Mouse (Mus musculus): ENCODE data around the gene Krtap9-5.

Gene Krtap9-5

DNA sequence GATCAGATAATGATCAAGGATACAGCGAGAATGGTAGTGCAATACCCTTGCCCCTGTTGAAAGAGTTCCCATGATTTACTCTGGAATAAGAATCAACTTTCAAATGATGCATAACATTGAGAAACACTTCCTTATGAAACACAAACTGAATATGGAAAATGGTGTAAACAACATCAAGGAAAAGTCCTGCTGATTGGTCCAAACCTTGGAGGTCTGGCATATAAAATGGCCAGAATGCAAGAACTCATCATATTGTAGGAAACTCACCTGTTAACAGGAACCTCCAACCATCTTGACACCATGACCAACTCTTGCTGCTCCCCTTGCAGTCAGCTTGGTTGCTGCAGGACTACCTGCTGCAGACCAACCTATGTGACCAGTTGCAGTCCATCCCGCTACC is at the start of gene Krtap9-5:
Krtap9-5 (plus strand) TSS at position 301 of the 400 bp plus-strand sequence.
- no peak for ATAC-seq (ENCODE audit: low TSS enrichment)

DNA sequence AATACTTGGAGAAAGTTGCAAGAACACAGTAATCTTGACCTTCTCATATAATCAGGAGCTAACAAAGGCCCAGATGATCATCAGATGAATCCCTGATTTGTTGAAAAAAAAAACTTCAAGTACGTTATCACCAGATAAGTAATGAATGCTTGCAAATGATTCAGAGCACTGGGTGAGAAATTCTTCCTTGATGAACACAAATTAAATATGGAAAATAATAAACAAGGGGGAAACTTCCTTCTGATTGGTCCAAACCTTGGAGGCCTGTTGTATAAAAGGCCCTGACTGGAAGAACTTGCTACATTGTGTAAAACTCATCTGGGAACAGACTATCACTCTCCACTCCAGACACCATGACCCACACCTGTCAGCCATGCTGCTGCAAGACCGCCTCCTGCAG is 40.7 kb upstream of the Krtap9-5 start, which contains the start of gene Krtap31-1:
Krtap31-1 (plus strand) TSS at position 301 of the 400 bp plus-strand sequence.
- ATAC-seq (ENCODE audit: low TSS enrichment), result no peak

DNA sequence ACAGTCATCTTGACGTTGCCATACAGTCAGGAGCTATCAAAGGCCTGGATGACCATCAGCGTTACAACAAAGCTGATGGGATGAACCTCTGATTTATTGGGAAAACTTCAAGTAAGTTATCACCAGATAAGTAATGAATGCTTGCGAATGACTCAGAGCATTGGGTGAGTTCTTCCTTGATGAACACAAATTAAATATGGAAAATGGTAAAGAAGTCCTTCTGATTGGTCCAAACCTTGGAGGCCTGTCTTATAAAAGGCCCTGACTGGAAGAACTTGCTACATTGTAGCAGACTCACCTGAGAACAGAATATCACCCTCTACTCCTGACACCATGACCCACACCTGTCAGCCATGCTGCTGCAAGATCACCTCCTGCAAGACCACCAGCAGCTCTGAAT is 33.8 kb upstream of the Krtap9-5 start, which contains the start of gene Gm11565:
Gm11565 (plus strand) TSS at position 301 of the 400 bp plus-strand sequence.
- ATAC-seq (ENCODE audit: low TSS enrichment), result no peak

DNA sequence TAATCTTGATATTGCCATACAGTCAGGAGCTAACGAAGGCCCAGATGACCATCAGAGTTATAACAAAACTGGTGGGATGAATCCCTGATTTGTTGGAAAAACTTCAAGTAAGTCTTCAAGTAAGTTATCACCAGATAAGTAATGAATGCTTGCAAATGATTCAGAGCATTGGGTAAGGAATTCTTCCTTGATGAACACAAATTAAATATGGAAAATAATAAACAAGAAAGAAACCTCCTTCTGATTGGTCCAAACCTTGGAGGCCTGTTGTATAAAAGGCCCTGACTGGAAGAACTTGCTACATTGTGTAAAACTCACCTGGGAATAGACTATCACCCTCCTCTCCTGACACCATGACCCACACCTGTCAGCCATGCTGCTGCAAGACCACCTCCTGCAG is 12.3 kb upstream of the Krtap9-5 start, which contains the start of gene Krtap31-2:
Krtap31-2 (plus strand) TSS at position 301 of the 400 bp plus-strand sequence.
- no peak for ATAC-seq (ENCODE audit: low TSS enrichment)

DNA sequence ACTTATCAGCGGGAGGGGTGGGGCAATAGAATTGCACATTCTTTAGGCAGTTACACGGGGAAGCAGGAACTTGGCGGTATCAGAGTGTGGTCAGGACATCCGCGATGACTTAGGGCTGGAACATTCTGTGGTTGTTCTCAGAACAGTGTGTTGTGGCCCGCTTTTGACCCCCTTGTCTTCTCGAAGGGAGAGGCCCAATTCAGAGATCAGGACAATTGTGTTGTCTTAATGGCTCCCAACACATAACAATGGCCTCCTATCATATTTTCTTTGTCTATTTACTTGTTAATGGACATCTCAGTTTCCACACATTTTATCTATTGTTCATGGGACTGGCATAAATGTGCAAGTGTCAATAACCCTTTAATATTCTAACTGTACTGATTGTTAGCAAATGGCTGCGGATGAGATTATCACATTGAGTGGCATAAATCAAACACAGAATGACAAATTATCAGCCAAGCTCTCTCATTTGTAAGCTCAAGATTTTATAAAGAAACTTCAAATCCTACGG is 10.5 kb upstream of the Krtap9-5 start:
- no peak for ATAC-seq (ENCODE audit: low TSS enrichment)

DNA sequence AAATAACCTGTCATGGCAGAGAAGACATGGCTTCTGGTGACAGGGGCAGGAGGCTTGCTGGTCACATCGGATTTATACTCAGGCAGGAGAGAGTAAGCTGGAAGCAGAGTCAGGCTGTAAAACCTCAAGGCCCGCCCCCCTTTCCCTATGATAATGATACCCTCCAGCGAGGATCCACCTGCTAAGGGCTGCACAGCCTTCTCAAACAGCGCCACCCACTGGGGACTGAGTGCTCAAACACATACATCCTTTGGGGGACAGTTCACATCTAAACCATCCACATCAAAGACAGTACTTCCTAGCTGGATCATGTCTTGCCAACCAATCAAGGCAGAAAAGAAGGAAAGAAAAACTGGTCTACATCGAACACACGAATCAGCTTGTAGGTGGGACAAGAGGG is 15.9 kb downstream of the Krtap9-5 start:
- no peak for ATAC-seq (ENCODE audit: low TSS enrichment)

DNA sequence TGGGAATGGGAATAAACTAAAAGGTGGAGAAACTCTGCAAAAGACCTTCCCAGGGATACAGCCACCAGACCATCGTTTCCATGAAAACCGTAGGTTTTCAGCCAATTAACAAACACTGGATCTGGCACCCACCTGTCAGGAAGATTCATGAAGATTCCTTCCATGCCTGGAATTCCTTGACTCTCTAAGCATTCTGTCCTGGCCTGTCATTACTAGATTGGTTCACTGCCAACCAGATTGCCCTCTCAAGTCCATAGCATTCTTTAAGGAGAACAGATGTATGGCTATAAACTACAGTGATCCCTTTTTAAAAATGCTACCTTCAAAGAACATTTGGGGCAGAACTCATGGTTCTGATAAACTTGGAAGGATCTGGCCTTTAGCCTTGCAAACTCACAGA is 17.7 kb downstream of the Krtap9-5 start:
- ATAC-seq (ENCODE audit: low TSS enrichment), result no peak

DNA sequence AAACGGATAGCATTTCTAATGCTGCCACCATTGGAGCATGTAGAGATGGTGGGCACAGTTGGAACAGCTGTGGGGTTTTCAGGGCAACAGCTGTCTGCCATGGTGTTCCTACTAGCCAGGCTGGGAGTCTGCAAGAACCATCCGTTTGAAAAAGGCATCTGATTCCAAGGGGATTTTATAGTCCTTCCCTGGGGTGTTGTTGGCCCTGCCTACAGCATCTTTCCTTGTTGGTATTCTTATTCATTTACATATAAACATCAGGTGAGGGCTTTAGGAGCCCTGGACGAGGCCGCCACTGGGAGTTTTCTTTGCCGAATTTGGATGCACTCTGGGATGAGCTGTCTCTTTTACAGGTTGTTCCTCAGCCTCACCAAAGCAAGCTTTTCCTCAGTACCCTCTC is 30.7 kb downstream of the Krtap9-5 start, which contains the start of gene Krtap29-1:
Krtap29-1 (minus strand) TSS at position 101 of the 400 bp plus-strand sequence.
- no peak for ATAC-seq (ENCODE audit: low TSS enrichment)

DNA sequence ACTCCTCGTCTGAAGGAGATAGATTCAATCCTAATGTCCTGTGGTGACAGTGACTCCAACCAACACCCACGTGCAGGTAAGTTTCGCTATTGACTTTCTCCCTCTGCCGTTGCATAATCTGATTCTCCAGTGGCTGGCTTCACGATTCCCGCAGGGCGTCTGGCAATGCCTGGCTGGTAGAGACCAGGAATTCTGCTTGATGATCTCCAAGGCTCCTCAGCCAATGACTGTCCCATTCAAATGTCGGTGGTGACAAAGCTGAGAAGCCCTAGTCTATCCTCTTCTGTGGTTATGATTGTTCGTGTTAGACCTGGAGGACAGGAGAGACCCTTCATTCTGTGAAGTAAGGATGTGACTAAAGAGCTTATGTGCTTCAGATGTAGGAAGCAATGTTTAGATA is 34.5 kb downstream of the Krtap9-5 start:
- no peak for ATAC-seq (ENCODE audit: low TSS enrichment)

DNA sequence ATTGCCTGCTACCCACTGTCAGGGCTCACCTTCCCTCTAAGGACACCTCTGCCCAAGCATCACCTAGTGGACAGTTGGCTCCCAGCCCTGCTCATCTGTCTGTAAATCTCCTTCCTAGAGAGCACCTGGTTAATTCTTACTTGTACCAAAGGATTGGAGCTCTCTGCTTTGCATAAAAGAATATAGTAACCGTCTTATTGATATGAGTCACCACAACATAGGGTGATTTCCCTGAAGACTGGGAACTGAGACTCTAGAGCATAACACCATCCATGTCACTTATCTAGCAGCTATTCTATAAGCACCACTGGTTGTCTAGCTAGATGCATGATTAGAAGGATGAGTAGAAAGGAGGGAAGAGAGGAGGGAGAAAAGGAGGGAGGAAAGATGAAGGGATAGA is 35.2 kb downstream of the Krtap9-5 start:
- ATAC-seq (ENCODE audit: low TSS enrichment), result no peak

DNA sequence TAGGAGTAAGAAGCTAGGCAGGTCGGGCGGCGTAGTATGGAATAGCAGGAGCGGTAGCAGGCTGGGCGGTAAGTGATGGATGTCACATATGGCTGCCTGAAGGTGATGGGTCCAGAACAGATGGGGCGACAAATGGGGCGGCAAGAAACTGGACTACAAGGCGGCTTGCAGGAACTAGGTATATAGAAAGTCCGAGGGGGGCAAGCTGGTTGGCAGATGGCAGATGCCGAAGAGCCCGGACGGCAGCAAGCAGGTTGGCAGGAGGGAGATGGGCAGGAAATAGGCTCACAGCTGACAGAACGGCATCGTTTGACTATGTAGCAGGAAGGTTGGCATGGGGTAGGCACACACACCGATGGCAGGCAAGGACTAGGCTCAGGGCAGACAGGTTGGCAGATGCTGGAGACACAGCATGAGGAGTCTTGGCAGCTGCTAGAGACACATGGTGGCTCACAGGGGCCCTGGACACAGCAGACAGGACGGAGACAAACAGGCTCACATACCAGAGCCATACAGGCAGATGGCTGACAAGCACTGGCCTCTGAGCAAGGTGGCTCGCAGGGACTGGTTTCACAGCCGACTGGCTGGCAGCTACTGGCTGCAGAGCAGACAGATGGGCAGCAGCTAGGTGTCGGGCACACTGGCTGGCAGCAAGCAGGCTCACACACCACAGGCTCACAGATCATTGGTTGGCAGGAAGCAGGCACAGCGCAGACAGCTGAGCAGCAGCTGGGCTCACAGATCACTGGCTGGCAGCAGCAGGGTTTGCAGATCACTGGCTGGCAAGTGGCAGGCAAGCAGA is 37.2 kb downstream of the Krtap9-5 start:
- peak; percentile 88 for ATAC-seq (ENCODE audit: low TSS enrichment)

DNA sequence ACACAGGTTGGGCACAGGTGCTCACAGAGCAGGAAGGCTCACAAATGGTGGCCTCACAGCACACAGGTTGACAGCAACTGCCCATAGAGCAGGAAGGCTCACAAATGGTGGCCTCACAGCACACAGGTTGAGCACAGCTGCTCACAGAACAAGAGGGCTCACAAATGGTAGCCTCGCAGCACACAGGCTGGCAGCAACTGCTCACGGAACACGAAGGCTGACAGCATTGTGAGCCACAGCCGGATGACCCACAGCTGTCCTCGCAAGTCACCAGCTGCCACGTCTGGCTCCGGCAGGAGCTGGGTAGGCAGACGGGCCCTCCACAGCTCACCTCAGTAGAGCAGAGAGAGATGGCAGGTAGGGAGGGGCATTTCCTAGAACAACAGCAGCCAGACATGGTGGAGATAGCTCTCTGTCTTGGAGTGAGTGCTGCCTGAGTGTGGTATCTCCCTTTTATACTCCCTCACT is 37.9 kb downstream of the Krtap9-5 start, which contains the start of gene Krtap16-1:
Krtap16-1 (minus strand) TSS at position 418 of the 468 bp plus-strand sequence.
- ATAC-seq (ENCODE audit: low TSS enrichment), result no peak

DNA sequence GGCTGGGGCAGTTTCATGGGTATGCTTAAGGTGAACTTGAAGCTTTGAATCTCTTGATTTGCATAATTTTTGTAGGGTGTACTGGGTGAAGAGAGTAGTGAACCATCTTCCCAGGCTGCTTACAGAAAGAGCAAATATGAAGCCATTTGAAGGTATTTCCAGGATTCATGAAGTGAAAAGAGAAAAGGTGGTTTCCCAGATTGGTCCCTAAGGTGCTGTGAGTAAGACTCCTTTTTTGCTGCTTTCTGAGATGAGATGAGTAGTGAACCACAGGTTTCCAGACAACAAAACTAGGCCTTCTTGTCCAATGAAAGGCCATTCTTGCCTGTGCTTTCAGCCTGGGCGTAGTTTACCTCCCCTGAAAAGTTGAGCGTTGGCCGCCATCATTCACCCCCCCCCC is 40.3 kb downstream of the Krtap9-5 start:
- no peak for ATAC-seq (ENCODE audit: low TSS enrichment)

DNA sequence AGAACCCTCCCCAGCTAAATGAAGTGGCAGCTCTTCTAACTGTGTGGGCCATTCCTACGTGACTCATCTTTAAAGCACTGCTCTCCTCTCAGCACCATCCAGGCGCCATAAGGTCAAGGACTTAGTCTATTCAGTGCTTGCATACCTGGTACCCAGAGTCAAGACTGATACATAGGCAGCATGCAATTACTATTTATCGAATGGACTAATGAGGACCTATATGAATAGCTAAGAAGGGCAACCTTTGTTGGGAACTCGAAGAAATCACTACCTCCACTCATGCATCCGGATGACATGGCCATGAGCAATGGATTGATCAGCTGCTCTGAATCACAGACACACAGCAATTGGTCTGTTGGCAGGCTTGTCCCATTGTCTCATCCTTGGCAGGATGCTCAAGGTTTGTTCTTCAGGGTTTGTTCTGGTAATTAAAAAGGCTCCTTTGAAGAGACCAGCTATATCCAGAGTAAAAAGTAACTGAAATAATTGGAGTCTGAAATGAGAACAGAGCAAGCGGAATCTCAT is 41.7 kb downstream of the Krtap9-5 start:
- ATAC-seq (ENCODE audit: low TSS enrichment), result no peak

DNA sequence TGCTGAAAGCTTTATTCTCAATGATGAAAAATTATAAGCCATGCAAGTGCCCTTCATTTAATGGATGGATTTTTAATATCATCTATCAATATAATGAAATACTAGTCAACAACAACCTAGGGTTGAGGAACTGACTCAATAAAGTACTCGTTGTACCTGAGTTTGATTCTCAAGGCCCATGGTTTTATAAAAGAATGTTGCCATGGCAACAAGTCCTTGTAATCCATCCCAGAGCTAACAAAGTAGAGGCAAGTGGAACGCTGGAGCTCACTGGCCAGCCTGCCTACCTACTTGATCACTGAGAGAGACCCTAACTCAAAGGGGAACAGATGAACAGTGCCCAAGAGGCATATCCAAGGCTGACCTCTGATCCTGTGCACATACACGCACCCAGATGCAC is 42.3 kb downstream of the Krtap9-5 start:
- ATAC-seq (ENCODE audit: low TSS enrichment), result no peak

DNA sequence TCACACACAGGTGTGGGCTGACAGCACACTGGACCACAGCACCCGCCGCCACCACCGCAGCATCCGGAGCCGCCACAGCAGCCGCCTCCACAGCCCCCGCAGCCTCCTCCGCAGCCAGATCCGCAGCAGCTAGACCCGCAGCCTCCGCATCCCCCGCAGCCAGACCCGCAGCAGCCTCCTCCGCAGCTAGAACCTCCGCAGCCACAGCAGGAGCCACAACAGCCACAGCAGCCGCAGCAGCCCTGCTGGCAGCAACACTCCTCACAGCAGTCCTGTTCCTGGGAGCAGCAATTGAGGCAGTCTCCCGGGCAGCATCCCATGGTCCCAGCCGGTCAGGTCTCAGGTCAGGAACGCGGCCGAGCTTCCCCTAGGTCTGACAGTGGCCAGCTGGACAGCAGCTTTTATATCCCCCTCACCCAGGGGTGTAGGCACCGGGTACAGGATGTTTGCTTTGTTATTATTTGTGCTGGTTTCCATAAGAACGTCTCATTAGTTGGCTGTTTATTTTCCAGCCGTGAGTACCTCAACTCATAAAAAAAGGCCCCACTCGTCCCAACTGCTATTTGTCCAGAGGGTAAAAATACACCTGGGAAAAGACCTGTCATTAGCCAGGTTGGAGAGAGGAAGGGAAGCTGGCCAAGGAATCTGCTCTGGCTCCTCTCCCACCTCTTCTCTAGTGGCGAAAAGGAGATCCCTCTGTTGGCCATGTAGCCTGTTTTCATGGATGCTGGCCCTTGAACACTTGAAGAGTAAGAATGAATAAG is 45.5 kb downstream of the Krtap9-5 start, which contains the start of gene Krtap17-1:
Krtap17-1 (minus strand) TSS at position 375 of the 764 bp plus-strand sequence.
- ATAC-seq (ENCODE audit: low TSS enrichment), result no peak

DNA sequence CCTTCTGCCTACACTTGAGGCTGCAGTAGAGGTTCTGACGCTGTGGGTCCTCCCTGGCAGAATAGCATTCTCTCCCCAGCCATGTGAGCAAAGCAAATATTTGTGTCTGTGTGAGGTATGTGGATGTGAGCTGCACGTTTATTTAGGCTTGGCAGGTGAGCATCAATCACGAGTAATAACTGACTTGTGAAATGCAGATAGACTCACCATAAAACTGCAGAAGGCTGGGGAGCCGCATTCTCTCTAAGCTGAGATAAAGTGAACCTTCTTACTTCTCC is 46.0 kb downstream of the Krtap9-5 start:
- no peak for ATAC-seq (ENCODE audit: low TSS enrichment)

DNA sequence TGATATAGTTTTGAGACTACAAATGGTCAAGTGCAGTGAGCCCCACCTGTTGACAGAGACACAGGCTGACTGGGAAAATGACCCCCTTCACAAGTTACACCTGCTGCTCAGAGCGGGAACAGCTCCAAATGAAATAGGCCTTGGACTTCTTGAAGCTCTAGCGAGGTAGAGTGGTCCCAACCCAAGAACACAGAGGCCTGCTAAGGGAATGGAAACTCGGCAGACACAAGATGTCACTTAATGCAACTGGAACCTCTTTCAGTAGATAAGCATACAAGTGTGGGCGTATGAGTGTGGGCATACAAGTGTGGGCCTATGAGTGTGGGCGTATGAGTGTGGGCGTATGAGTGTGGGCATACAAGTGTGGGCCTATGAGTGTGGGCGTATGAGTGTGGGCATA is 50.8 kb downstream of the Krtap9-5 start:
- ATAC-seq (ENCODE audit: low TSS enrichment), result no peak
